Mouse (Mus musculus) E14TG2a.4 (cell line): ENCODE measurements around the gene Sepsecs.

ENCODE experiments used
- H3K27me3 ChIP-seq: 2 replicates; pipeline ENCODE4 v1.6.1; 2014; ENCODE audit warnings: low read length, control low read depth; ENCODE audit not compliant: insufficient read depth
- H3K36me3 ChIP-seq: 2 replicates; pipeline ENCODE4 v1.6.1; 2014; ENCODE audit warnings: low read length, control low read depth; ENCODE audit not compliant: insufficient read depth
- H3K4me1 ChIP-seq: replicated peaks from 2 replicates; pipeline ENCODE4 v1.6.1; 2014; ENCODE audit warnings: low read depth, low read length, control low read depth
- H3K4me3 ChIP-seq: replicated peaks from 2 replicates; pipeline ENCODE4 v1.5.1; 2014; ENCODE audit warnings: mild to moderate bottlenecking, low read length
- H3K9me3 ChIP-seq: 2 replicates; pipeline ENCODE4 v1.6.1; 2014; ENCODE audit warnings: low read length, control low read depth
- CTCF ChIP-seq: conservative IDR thresholded peaks from 2 replicates; pipeline ENCODE4 v1.5.1; 2014; ENCODE audit warnings: low read length
- NANOG ChIP-seq: IDR thresholded peaks from 2 replicates; pipeline ENCODE4 v1.6.1; 2014; ENCODE audit warnings: borderline replicate concordance, low read length, mixed read lengths
- POU5F1 ChIP-seq: IDR thresholded peaks from 2 replicates; pipeline ENCODE4 v1.6.1; 2014; ENCODE audit warnings: low read length, borderline replicate concordance

Gene Sepsecs

DNA sequence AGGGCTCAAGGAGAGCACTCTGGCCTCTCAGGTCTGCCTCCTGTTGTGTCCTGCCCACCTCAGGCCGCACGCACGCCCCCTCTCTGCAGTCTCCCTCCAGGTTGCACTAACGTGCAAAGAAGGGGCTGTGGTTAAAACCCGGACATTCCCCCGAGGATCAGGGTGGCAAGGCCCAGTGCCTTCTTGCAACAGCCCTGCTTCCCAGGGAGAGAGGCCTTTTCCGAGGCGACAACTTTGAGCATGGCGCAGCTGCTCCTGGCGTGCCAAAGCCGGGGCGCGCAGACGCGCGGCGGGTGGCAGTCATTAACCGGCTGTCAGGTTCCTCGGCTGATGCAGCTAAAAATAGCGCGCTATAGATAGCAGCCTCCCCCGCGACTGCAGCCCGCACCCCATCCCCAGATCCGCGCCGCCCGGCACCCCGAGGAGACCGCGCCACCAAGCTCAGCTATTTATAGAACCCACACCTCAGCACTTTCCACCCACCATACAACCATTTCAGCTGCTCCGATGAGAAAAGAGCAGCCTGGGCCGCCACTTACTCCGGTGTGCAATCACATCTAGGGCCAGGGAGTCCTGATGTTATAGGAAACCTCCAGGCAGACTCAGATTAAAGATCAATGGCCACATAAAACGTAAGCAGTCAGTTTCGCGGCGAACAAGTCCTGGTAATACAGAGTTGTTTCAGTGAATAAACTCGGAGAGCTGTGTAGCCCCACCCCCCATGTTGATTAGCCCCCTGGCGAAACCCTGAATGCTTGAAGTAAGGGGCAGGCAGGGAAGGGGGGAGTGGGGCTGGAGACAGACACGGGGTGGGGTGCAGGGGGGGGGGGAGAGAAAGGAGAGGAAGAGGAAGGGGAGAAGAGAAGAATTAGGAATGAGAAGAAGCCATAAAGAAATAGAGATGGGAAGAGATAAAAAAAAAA, 50.9 kb downstream of the Sepsecs start:
- peak overlapping the region; percentile 73 for H3K4me3 ChIP-seq
- peaks cover 40% of the 10 kb centered on the region for H3K4me1 ChIP-seq
- no peaks in the 10 kb centered on the region for H3K36me3 ChIP-seq
- peaks cover 50% of the 10 kb centered on the region for H3K27me3 ChIP-seq
- peaks cover 10% of the 10 kb centered on the region for H3K9me3 ChIP-seq
- TF ChIP-seq NANOG (no peak), CTCF (no peak), POU5F1 (no peak)

DNA sequence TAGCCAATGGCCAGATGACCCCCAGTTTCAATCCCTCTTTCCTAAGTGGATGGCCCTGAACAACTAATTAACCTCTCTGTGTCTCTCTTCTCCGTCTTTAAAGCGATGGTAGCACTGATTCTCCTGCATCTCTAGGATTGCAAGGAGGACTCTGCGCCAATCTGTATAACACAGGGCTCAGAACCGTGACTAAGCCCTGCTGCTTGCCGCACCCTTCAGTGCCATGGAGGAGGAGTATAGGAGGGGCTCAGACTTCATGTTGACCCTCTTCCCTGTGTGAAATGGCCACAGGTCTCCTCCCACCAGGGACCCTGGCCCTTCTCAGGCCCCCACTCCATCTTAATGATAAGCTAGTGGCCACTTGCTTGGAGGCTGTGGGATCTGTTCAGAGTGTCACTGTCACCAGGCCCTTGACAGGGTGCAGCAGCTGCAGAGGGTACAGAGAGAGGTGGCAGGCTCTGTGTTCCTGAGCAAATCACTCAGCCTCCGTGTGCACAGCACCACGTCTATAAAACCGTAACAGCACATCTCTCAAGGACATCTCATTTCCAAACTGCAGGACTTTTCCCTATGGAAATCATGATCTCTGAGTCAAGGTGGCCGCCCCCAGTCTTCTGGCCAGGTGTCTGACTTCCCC, 51.7 kb downstream of the Sepsecs start:
- TF ChIP-seq NANOG, result no peak
- TF ChIP-seq CTCF, result no peak
- no peak for TF ChIP-seq POU5F1
- H3K27me3 ChIP-seq, result peaks cover 50% of the 10 kb centered on the region
- H3K9me3 ChIP-seq, result peaks cover 17% of the 10 kb centered on the region
- H3K4me1 ChIP-seq, result peaks cover 40% of the 10 kb centered on the region
- H3K4me3 ChIP-seq, result peak overlapping the region; percentile 73
- no peaks in the 10 kb centered on the region for H3K36me3 ChIP-seq

DNA sequence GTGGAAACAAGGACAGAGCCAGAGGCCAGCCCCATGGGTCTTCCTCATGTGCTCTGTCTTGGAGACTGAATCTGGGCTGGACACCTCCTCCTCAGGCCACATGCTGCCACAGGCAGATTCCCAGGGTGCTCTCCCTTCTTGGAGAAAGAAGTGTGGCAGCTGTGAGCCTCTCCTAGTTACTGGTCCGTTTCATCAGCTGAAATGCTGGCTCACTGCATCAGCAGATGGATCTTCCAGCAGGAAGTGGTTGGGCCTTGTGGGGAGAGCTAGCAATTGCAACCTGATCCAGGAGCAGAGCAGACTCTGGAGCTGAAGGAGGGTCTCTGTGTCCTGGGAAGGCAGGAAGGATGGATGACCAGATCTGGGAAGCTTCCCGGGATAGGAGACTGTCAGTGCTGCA, 53.0 kb downstream of the Sepsecs start:
- H3K27me3 ChIP-seq, result peaks cover 47% of the 10 kb centered on the region
- H3K4me1 ChIP-seq, result peaks cover 40% of the 10 kb centered on the region
- peaks cover 17% of the 10 kb centered on the region for H3K9me3 ChIP-seq
- H3K36me3 ChIP-seq, result no peaks in the 10 kb centered on the region
- no peak for TF ChIP-seq POU5F1
- TF ChIP-seq NANOG, result no peak
- no peak for TF ChIP-seq CTCF
- H3K4me3 ChIP-seq, result no peak overlapping the region

DNA sequence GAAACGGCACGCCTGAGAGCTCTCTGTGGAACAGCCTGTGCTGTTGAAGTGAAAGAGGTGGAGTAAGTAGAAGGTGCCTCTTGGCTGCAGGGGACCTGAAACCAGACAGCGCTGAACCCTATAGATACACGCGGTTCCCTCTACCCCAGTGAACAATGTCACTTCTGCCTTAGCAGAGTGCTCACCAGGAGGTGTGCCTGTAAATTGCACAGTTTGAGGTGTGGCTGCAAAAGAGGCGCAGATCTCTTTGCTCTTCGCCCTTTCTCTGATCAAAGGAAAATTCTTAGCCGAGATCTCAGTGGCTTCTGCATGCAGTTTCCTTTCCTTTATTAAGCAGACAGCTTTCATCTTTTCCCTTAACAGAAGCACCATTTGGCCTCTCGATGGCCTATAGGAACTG, 54.1 kb downstream of the Sepsecs start:
- H3K36me3 ChIP-seq, result no peaks in the 10 kb centered on the region
- no peak for TF ChIP-seq NANOG
- TF ChIP-seq CTCF, result no peak
- TF ChIP-seq POU5F1, result no peak
- H3K9me3 ChIP-seq, result peaks cover 17% of the 10 kb centered on the region
- H3K4me1 ChIP-seq, result peaks cover 40% of the 10 kb centered on the region
- H3K27me3 ChIP-seq, result peaks cover 47% of the 10 kb centered on the region
- H3K4me3 ChIP-seq, result no peak overlapping the region

DNA sequence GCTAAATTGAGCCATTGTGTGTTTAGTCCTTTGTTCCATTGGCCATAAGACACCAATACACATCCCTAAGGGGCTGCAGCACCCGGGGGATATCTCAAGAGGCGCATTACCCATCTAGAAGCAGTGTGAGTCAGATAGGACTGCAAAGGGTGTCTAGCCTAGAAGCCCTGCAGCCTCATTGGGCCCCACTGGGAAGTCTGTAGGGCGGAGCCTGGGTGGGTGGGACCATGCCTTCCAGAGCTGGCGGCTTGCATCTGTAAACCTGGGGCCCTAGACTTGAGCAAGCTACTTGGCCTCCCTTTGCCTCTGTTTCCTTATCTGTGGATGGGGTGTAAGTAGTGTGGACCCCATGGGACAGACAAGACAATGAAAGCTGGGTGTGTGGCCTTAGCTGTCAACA, 54.8 kb downstream of the Sepsecs start:
- TF ChIP-seq CTCF, result no peak

DNA sequence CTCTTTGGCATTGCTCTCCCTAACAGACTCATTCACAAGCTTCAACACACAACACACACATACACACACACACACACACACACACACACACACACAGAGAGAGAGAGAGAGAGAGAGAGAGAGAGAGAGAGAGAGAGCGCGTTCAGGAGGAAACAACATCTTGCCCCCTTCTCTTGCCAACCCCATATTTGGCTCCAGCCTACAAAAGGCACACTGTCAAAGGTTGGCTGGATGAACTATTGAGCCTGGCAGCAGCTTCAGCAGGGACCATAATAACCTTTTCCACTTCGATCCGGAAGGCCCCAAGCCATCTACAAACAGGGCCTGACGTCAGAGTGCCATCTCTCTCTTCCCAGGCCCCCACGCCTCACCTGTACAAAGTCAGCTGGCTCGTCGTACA, 56.7 kb downstream of the Sepsecs start:
- peaks cover 23% of the 10 kb centered on the region for H3K27me3 ChIP-seq
- no peak overlapping the region for H3K4me3 ChIP-seq
- H3K9me3 ChIP-seq, result peaks cover 19% of the 10 kb centered on the region
- H3K36me3 ChIP-seq, result no peaks in the 10 kb centered on the region
- peaks cover 28% of the 10 kb centered on the region for H3K4me1 ChIP-seq
- no peak for TF ChIP-seq CTCF
- TF ChIP-seq NANOG, result no peak
- TF ChIP-seq POU5F1, result no peak

More for the DNA sequence above, 54.8 kb downstream of the Sepsecs start:
- Histone ChIP-seq H3K27me3 (peaks cover 39% of the 10 kb centered on the region), H3K36me3 (no peaks in the 10 kb centered on the region), H3K9me3 (peaks cover 17% of the 10 kb centered on the region), H3K4me3 (peak overlapping the region; percentile 20; the same call in 1 of the 2 replicates), H3K4me1 (peaks cover 40% of the 10 kb centered on the region)

DNA sequence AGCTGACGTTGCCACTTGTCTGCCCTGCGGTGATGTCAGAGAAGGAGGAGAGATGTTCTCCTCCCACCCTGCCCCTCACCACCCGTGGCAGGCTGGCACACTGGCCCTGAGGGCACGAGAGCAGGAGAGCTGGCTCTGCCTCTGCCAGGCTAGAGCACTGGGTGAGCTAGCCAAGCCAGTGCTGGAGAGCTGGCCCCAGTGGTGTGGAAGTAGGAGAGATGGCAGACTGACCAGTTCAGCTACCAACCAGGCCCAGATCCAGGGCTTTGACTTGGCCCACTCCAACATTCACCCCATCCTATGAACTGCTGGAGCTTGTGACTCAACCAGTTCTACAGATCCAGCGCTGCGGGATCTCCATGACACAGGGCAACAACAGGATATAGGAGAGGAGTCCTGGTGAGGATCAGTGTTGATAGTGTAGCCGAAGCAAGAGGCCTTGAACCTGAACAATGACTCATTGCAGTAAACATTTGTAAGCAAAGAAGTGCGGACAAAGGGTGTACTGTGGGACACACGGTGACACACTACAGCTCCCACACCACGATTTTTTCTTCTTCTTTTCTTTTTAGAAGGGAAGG, 58.1 kb downstream of the Sepsecs start:
- H3K4me3 ChIP-seq, result no peak overlapping the region
- TF ChIP-seq POU5F1 (no peak), CTCF (no peak), NANOG (no peak)
- no peaks in the 10 kb centered on the region for H3K36me3 ChIP-seq
- H3K27me3 ChIP-seq, result peaks cover 11% of the 10 kb centered on the region
- H3K9me3 ChIP-seq, result peaks cover 31% of the 10 kb centered on the region
- H3K4me1 ChIP-seq, result peaks cover 21% of the 10 kb centered on the region

DNA sequence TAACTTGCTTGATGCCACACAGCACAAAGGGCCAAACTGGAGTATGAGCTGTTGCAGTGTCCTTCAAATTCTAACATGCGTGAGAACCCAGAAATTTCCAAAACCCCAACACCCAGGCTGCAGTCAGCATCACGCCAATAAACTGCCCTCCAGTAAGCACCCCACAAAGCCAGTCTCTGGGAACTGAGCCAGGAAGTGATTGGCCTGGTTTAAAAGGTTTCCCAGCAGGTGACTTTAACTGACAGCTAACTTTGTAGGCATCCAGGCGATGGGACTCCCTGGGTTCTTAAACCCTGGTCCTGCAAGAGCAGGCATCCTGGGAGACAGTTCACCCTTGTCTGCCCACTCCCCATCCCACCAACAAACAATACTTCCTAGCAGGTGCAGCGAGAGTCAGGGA, 59.2 kb downstream of the Sepsecs start:
- H3K9me3 ChIP-seq, result peaks cover 31% of the 10 kb centered on the region
- H3K36me3 ChIP-seq, result no peaks in the 10 kb centered on the region
- H3K4me1 ChIP-seq, result peaks cover 11% of the 10 kb centered on the region
- 0 out of 2 replicates have a peak, but pooled peaks cover 3% of the 10 kb centered on the region for H3K27me3 ChIP-seq
- H3K4me3 ChIP-seq, result no peak overlapping the region
- TF ChIP-seq CTCF (no peak), POU5F1 (no peak), NANOG (no peak)

DNA sequence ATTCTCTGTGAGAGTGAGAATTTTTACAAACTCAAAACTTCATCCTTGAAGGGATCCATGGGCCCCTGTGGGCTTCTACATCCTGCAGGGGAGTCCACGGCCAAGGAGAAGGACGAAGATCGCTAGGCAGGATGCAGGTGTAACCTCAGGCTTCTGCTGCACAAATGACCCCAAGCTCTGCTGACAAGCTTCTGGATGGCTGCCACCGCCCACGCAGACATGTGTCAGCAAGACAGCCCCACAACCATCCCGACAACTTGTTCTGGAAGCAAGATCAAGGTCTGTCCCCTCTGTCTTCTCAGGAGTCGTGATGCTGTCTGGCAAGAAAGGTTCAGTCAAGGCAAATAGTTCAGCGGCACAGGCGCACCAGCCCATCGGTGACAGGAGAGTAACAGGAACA, 59.8 kb downstream of the Sepsecs start:
- Histone ChIP-seq H3K36me3 (no peaks in the 10 kb centered on the region), H3K4me3 (no peak overlapping the region), H3K4me1 (peaks cover 4% of the 10 kb centered on the region), H3K27me3 (0 out of 2 replicates have a peak, but pooled peaks cover 3% of the 10 kb centered on the region), H3K9me3 (peaks cover 31% of the 10 kb centered on the region)
- TF ChIP-seq CTCF, result no peak
- no peak for TF ChIP-seq POU5F1
- TF ChIP-seq NANOG, result no peak
